Mouse (Mus musculus) hindbrain, embryonic 12.5 days (tissue): ENCODE results near the gene Sept9. TPM values are rescaled to one million over a fixed set of nuclear protein-coding genes. Genes with fewer than 3 reads are reported as not detected.
A peak's percentile ranks its signal among the peaks of the same experiment; 100 is the strongest.

ENCODE experiments used
- ATAC-seq: fragments of 200-750 bp; cut with Nextera tagmentation; 2 replicates; pipeline ENCODE4 v1.8.0; 2017; ENCODE audit warnings: moderate TSS enrichment; ENCODE audit not compliant: low FRiP score
- H3K27ac ChIP-seq: fragments of 300-500 bp; sonication (generic); 2 replicates; pipeline ENCODE4 v1.5.1; 2016; ENCODE audit warnings: mild to moderate bottlenecking
- H3K27me3 ChIP-seq: fragments of 300-500 bp; sonication (generic); 2 replicates; pipeline ENCODE4 v1.6.1; 2016; ENCODE audit warnings: mild to moderate bottlenecking
- H3K36me3 ChIP-seq: fragments of 300-500 bp; sonication (generic); 2 replicates; pipeline ENCODE4 v1.6.1; 2016; ENCODE audit warnings: mild to moderate bottlenecking
- H3K4me1 ChIP-seq: fragments of 300-500 bp; sonication (generic); 2 replicates; pipeline ENCODE4 v1.6.1; 2016
- H3K4me2 ChIP-seq: fragments of 300-500 bp; sonication (generic); replicated peaks from 2 replicates; pipeline ENCODE4 v1.6.1; 2016; ENCODE audit warnings: mild to moderate bottlenecking
- H3K4me3 ChIP-seq: fragments of 300-500 bp; sonication (generic); 2 replicates; pipeline ENCODE4 v1.5.1; 2016; ENCODE audit warnings: mild to moderate bottlenecking
- H3K9ac ChIP-seq: fragments of 300-500 bp; sonication (generic); 2 replicates; pipeline ENCODE4 v1.6.1; 2016; ENCODE audit warnings: mild to moderate bottlenecking, moderate library complexity
- H3K9me3 ChIP-seq: fragments of 300-500 bp; sonication (generic); replicated peaks from 2 replicates; pipeline ENCODE4 v1.6.1; 2016; ENCODE audit warnings: mild to moderate bottlenecking
- WGBS: fragments of 180-500 bp; shearing (Covaris S2); methylation state at CpG from one replicate; pipeline ENCODE4 v1.1.7; 2016; 5-methylcytosine and 5-hydroxymethylcytosine counted together
- polyA plus RNA-seq: library from polyadenylated mRNA; unstranded; fragments of >200 nt; fragmentation: Nextera tagmentation; extraction: Ambion mirVana; gene quantifications from 2 replicates; pipeline ENCODE4 v1.2.1, GENCODE M21; 2016

The Sept9 gene
- 165 and 179 TPM in 2 replicates for polyA plus RNA-seq

GRCm38 (mm10) chr11:117199282-117200175 is at the start of gene Sept9:
TSS of gene Sept9 (plus strand) at chr11:117199661.
- no peaks in the 10 kb centered on the region for H3K9me3 ChIP-seq
- H3K36me3 ChIP-seq: no peaks in the 10 kb centered on the region
- peaks cover 53% of the 10 kb centered on the region for H3K27me3 ChIP-seq
- H3K4me2 ChIP-seq: peak within 1 kb of the TSS; percentile 73
- H3K9ac ChIP-seq: peak within 1 kb of the TSS; percentile 36; the same call in 1 of the 2 replicates
- H3K27ac ChIP-seq: no peak within 1 kb of the TSS
- H3K4me1 ChIP-seq: peaks cover 13% of the 10 kb centered on the region
- H3K4me3 ChIP-seq: peak within 1 kb of the TSS; percentile 41
- WGBS: under 1% methylated on average over 70 of the region's 70 CpGs
- no peak for ATAC-seq

GRCm38 (mm10) chr11:117150467-117150966 is 48.9 kb upstream of the Sept9 start:
- peaks cover 90% of the 10 kb centered on the region for H3K36me3 ChIP-seq
- 78% methylated on average over 9 of the region's 9 CpGs for WGBS

GRCm38 (mm10) chr11:117151461-117151860 is 48.0 kb upstream of the Sept9 start:
- H3K36me3 ChIP-seq: peaks cover 89% of the 10 kb centered on the region
- ATAC-seq: no peak
- H3K9me3 ChIP-seq: no peaks in the 10 kb centered on the region
- no peak overlapping the region for H3K27ac ChIP-seq
- peaks cover 14% of the 10 kb centered on the region for H3K4me1 ChIP-seq
- H3K9ac ChIP-seq: no peak overlapping the region
- H3K27me3 ChIP-seq: no peaks in the 10 kb centered on the region
- H3K4me3 ChIP-seq: no peak overlapping the region
- no peak overlapping the region for H3K4me2 ChIP-seq
- WGBS: 96% methylated on average over 7 of the region's 7 CpGs

More at GRCm38 (mm10) chr11:117150467-117150966, 48.9 kb upstream of the Sept9 start:
- Histone ChIP-seq H3K4me2 (no peak overlapping the region), H3K9me3 (no peaks in the 10 kb centered on the region), H3K4me3 (no peak overlapping the region), H3K4me1 (peaks cover 10% of the 10 kb centered on the region; the same call in 1 of the 2 replicates), H3K9ac (no peak overlapping the region), H3K27ac (no peak overlapping the region), H3K27me3 (no peaks in the 10 kb centered on the region)
- ATAC-seq: no peak

- no peak for ATAC-seq
- Histone ChIP-seq H3K27me3 (no peaks in the 10 kb centered on the region), H3K4me1 (peaks cover 13% of the 10 kb centered on the region), H3K27ac (no peak overlapping the region), H3K9ac (no peak overlapping the region), H3K4me2 (no peak overlapping the region), H3K4me3 (no peak overlapping the region), H3K36me3 (peaks cover 88% of the 10 kb centered on the region), H3K9me3 (no peaks in the 10 kb centered on the region)
- WGBS: 93% methylated on average over 6 of the region's 6 CpGs
These were observed 46.9 kb upstream of the Sept9 start for GRCm38 (mm10) chr11:117152541-117152940.

GRCm38 (mm10) chr11:117153553-117153952 is 45.9 kb upstream of the Sept9 start:
- Histone ChIP-seq H3K9me3 (no peaks in the 10 kb centered on the region), H3K4me1 (peaks cover 13% of the 10 kb centered on the region), H3K27me3 (no peaks in the 10 kb centered on the region), H3K27ac (peak overlapping the region; percentile 55; the same call in 1 of the 2 replicates), H3K36me3 (peaks cover 88% of the 10 kb centered on the region), H3K9ac (no peak overlapping the region), H3K4me2 (no peak overlapping the region), H3K4me3 (no peak overlapping the region)
- no peak for ATAC-seq
- WGBS: 72% methylated on average over 9 of the region's 9 CpGs

GRCm38 (mm10) chr11:117154088-117154815 is 45.2 kb upstream of the Sept9 start:
- Histone ChIP-seq H3K4me3 (no peak overlapping the region), H3K36me3 (peaks cover 87% of the 10 kb centered on the region), H3K4me2 (no peak overlapping the region), H3K9ac (no peak overlapping the region), H3K4me1 (peaks cover 13% of the 10 kb centered on the region), H3K9me3 (no peaks in the 10 kb centered on the region), H3K27ac (no peak overlapping the region), H3K27me3 (no peaks in the 10 kb centered on the region)
- 59% methylated on average over 7 of the region's 7 CpGs for WGBS
- no peak for ATAC-seq

GRCm38 (mm10) chr11:117156725-117157124 is 42.7 kb upstream of the Sept9 start:
- peaks cover 15% of the 10 kb centered on the region for H3K4me1 ChIP-seq
- ATAC-seq: no peak
- H3K4me3 ChIP-seq: no peak overlapping the region
- H3K27ac ChIP-seq: 0 out of 2 replicates have a peak overlapping the region, but pooled peaks have one; percentile 44
- H3K9me3 ChIP-seq: no peaks in the 10 kb centered on the region
- H3K27me3 ChIP-seq: no peaks in the 10 kb centered on the region
- H3K36me3 ChIP-seq: peaks cover 77% of the 10 kb centered on the region
- no peak overlapping the region for H3K4me2 ChIP-seq
- no peak overlapping the region for H3K9ac ChIP-seq
- 7% methylated on average over 13 of the region's 15 CpGs for WGBS

- H3K4me3 ChIP-seq: no peak overlapping the region
- H3K27ac ChIP-seq: no peak overlapping the region
- 92% methylated on average over 11 of the region's 11 CpGs for WGBS
- no peak overlapping the region for H3K4me2 ChIP-seq
- H3K9me3 ChIP-seq: no peaks in the 10 kb centered on the region
- H3K9ac ChIP-seq: no peak overlapping the region
- peaks cover 67% of the 10 kb centered on the region for H3K36me3 ChIP-seq
- H3K27me3 ChIP-seq: peaks cover 3% of the 10 kb centered on the region; the same call in 1 of the 2 replicates
- H3K4me1 ChIP-seq: peaks cover 16% of the 10 kb centered on the region
- no peak for ATAC-seq
These were observed 41.1 kb upstream of the Sept9 start for GRCm38 (mm10) chr11:117158343-117158742.

GRCm38 (mm10) chr11:117159257-117159945 is 40.1 kb upstream of the Sept9 start:
- no peak for ATAC-seq
- Histone ChIP-seq H3K9me3 (no peaks in the 10 kb centered on the region; the same call in 1 of the 2 replicates), H3K9ac (no peak overlapping the region), H3K4me2 (no peak overlapping the region), H3K27ac (no peak overlapping the region), H3K4me3 (no peak overlapping the region), H3K27me3 (peaks cover 3% of the 10 kb centered on the region; the same call in 1 of the 2 replicates), H3K4me1 (peaks cover 9% of the 10 kb centered on the region), H3K36me3 (peaks cover 58% of the 10 kb centered on the region)
- 91% methylated on average over 13 of the region's 13 CpGs for WGBS

GRCm38 (mm10) chr11:117159946-117160307 is 39.5 kb upstream of the Sept9 start:
- Histone ChIP-seq H3K4me3 (no peak overlapping the region), H3K4me1 (peaks cover 9% of the 10 kb centered on the region), H3K4me2 (no peak overlapping the region), H3K36me3 (peaks cover 53% of the 10 kb centered on the region), H3K27me3 (peaks cover 3% of the 10 kb centered on the region; the same call in 1 of the 2 replicates), H3K9me3 (no peaks in the 10 kb centered on the region; the same call in 1 of the 2 replicates), H3K9ac (no peak overlapping the region), H3K27ac (no peak overlapping the region)
- 93% methylated on average over 5 of the region's 5 CpGs for WGBS
- no peak for ATAC-seq

- Histone ChIP-seq H3K4me2 (no peak overlapping the region), H3K9me3 (no peaks in the 10 kb centered on the region; the same call in 1 of the 2 replicates), H3K27me3 (peaks cover 3% of the 10 kb centered on the region; the same call in 1 of the 2 replicates), H3K9ac (no peak overlapping the region), H3K4me1 (peaks cover 9% of the 10 kb centered on the region), H3K36me3 (peaks cover 44% of the 10 kb centered on the region), H3K27ac (no peak overlapping the region), H3K4me3 (no peak overlapping the region)
- no peak for ATAC-seq
- 94% methylated on average over 12 of the region's 12 CpGs for WGBS
These were observed 38.7 kb upstream of the Sept9 start for GRCm38 (mm10) chr11:117160791-117161190.
